Mouse (Mus musculus) heart, embryonic 14.5 days (tissue): ENCODE data around the gene Srpk2. TPM values are rescaled to one million over a fixed set of nuclear protein-coding genes. Genes with fewer than 3 reads are reported as not detected.
A peak's percentile ranks its signal among the peaks of the same experiment; 100 is the strongest.

ENCODE experiments used
- ATAC-seq: fragments of 200-750 bp; cut with Nextera tagmentation; 2 replicates; pipeline ENCODE4 v1.8.0; 2017; ENCODE audit warnings: low read depth, moderate TSS enrichment; ENCODE audit not compliant: insufficient number of reproducible peaks, insufficient read depth, low FRiP score
- H3K27ac ChIP-seq, 2 experiments: fragments of 200-500 bp in 1 of 2; fragments of 300-500 bp in 1 of 2; sonication (generic) in 1 of 2; replicated peaks in 1 of 2; 2 replicates each; pipeline ENCODE4 v1.5.1; 2012 to 2014; ENCODE audit warnings: low read depth in 2 of 2, low read length in 2 of 2, control low read depth in 1 of 2, mild to moderate bottlenecking in 1 of 2, mixed read lengths in 1 of 2; ENCODE audit not compliant: control insufficient read depth in 1 of 2, insufficient read depth in 1 of 2
- H3K27me3 ChIP-seq: fragments of 300-500 bp; sonication (generic); 2 replicates; pipeline ENCODE4 v1.6.1; 2014; ENCODE audit warnings: mild to moderate bottlenecking, low read length, control low read depth; ENCODE audit not compliant: control insufficient read depth, insufficient read depth
- H3K36me3 ChIP-seq: fragments of 300-500 bp; sonication (generic); 2 replicates; pipeline ENCODE4 v1.6.1; 2014; ENCODE audit warnings: mild to moderate bottlenecking, control low read depth, low read length, mixed read lengths; ENCODE audit not compliant: control insufficient read depth, insufficient read depth
- H3K4me1 ChIP-seq, 2 experiments: fragments of 200-500 bp in 1 of 2; fragments of 300-500 bp in 1 of 2; sonication (generic) in 1 of 2; 2 replicates each; pipeline ENCODE4 v1.6.1; 2012 to 2014; ENCODE audit warnings: low read length in 2 of 2, control low read depth in 1 of 2, mixed read lengths in 1 of 2; ENCODE audit not compliant: control insufficient read depth in 2 of 2, insufficient read depth in 2 of 2
- H3K4me2 ChIP-seq: fragments of 300-500 bp; sonication (generic); 2 replicates; pipeline ENCODE4 v1.6.1; 2014; ENCODE audit warnings: mild to moderate bottlenecking, low read length
- H3K4me3 ChIP-seq, 2 experiments: fragments of 200-500 bp in 1 of 2; fragments of 300-500 bp in 1 of 2; sonication (generic) in 1 of 2; 2 replicates each; pipeline ENCODE4 v1.5.1; 2012 to 2014; ENCODE audit warnings: low read length in 2 of 2, mild to moderate bottlenecking in 2 of 2, control low read depth in 1 of 2, low read depth in 1 of 2, moderate library complexity in 1 of 2; ENCODE audit not compliant: control insufficient read depth in 1 of 2, insufficient read depth in 1 of 2
- H3K9ac ChIP-seq: fragments of 300-500 bp; sonication (generic); 2 replicates; pipeline ENCODE4 v1.6.1; 2014; ENCODE audit warnings: mild to moderate bottlenecking, low read length
- H3K9me3 ChIP-seq: fragments of 300-500 bp; sonication (generic); 2 replicates; pipeline ENCODE4 v1.6.1; 2016; ENCODE audit warnings: low read length, control low read depth; ENCODE audit not compliant: control insufficient read depth
- WGBS: fragments of 180-500 bp; shearing (Covaris S2); extraction: QIAGEN DNeasy Blood & Tissue Kit; methylation state at CpG from one replicate; pipeline ENCODE4 v1.1.7; 2014; 5-methylcytosine and 5-hydroxymethylcytosine counted together
- polyA plus RNA-seq: library from polyadenylated mRNA; unstranded; fragments of >200 nt; fragmentation: Nextera tagmentation; extraction: Ambion mirVana; gene quantifications from 2 replicates; pipeline ENCODE4 v1.2.1, GENCODE M21; 2014

The Srpk2 gene
- polyA plus RNA-seq, 1 experiment from 2014 or later = 49.6 TPM

DNA sequence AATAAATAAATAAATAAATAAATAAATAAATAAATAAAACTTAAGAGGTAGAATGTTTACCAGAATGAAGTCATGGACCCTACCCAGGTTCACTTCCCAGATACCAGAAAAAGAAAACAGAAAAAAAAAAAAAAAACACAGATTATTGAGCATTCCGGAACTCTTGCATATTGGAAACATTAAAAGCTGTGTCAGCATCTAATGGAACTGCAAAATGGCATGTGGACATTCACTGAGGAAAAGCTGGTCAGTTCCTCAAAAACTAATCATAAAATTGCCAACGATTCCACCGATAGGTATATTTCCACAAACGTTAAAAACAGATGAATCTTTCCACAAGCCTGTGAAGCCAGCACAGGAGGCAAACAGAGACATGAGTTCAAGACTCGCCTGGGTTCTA lies 6.5 kb downstream of the Srpk2 start:
- no peak for ATAC-seq
- no peaks in the 10 kb centered on the region for H3K36me3 ChIP-seq
- no peak overlapping the region for H3K4me2 ChIP-seq
- H3K9ac ChIP-seq = no peak overlapping the region
- H3K27me3 ChIP-seq = no peaks in the 10 kb centered on the region
- 88% methylated on average over 5 of the region's 5 CpGs for WGBS
- H3K27ac ChIP-seq = no peak overlapping the region
- H3K4me1 ChIP-seq = 0 out of 4 replicates have a peak, but pooled peaks cover 0 to 2% of the 10 kb centered on the region in 2 experiments
- no peaks in the 10 kb centered on the region for H3K9me3 ChIP-seq
- no peak overlapping the region for H3K4me3 ChIP-seq

DNA sequence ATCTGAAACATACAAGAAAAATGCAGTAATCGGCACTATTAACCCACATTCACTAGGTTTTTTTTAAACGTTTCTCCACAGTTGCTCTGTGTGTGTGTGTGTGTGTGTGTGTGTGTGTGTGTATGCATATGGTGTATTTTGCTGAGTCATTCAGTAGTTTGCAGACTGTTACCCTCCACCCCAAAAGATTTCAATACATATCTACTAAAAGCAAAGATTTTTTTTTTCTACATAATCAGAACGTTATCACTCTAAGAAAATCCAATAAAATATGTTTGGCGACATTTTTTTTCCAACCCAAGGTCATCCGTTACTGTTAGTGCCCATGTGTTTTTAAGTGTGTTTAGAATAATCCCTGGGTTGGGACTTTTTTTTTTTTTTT lies 7.4 kb downstream of the Srpk2 start:
- WGBS = 84% methylated on average over 5 of the region's 5 CpGs
- Histone ChIP-seq H3K9ac (no peak overlapping the region), H3K27ac (no peak overlapping the region), H3K27me3 (no peaks in the 10 kb centered on the region), H3K4me2 (no peak overlapping the region), H3K9me3 (no peaks in the 10 kb centered on the region), H3K36me3 (no peaks in the 10 kb centered on the region), H3K4me1 (peaks cover 0 to 6% of the 10 kb centered on the region in 2 experiments; a peak in 1 of 4 replicates), H3K4me3 (no peak overlapping the region)
- ATAC-seq = no peak

GRCm38 (mm10) chr5:23676156-23677071 lies 8.0 kb downstream of the Srpk2 start:
- Histone ChIP-seq H3K4me1 (peaks cover 2 to 11% of the 10 kb centered on the region in 2 experiments; a peak in 3 of 4 replicates), H3K4me3 (peak overlapping the region; percentile 85 to 98), H3K27ac (peak overlapping the region; percentile 4 to 39; a peak in 2 of 4 replicates), H3K9me3 (no peaks in the 10 kb centered on the region), H3K27me3 (no peaks in the 10 kb centered on the region), H3K4me2 (peak overlapping the region; percentile 82), H3K9ac (peak overlapping the region; percentile 79), H3K36me3 (no peaks in the 10 kb centered on the region)
- no peak; the same call in 1 of the 2 replicates for ATAC-seq
- 8% methylated on average over 39 of the region's 41 CpGs for WGBS

GRCm38 (mm10) chr5:23675499-23676155 lies 8.8 kb downstream of the Srpk2 start:
- Histone ChIP-seq H3K4me2 (peak overlapping the region; percentile 82), H3K36me3 (no peaks in the 10 kb centered on the region), H3K4me3 (peak overlapping the region; percentile 85 to 98), H3K27ac (peak overlapping the region; percentile 43 to 70; a peak in 3 of 4 replicates), H3K9me3 (no peaks in the 10 kb centered on the region), H3K9ac (peak overlapping the region; percentile 79), H3K27me3 (no peaks in the 10 kb centered on the region), H3K4me1 (peaks cover 2 to 11% of the 10 kb centered on the region in 2 experiments; a peak in 3 of 4 replicates)
- ATAC-seq = peak; percentile 57
- under 1% methylated on average over 81 of the region's 95 CpGs for WGBS

- H3K4me3 ChIP-seq = peak overlapping the region; percentile 85 to 98
- peak overlapping the region; percentile 82 for H3K4me2 ChIP-seq
- peak; percentile 48 for ATAC-seq
- peak overlapping the region in 1 of 2 experiments; percentile 70; a peak in 3 of 4 replicates for H3K27ac ChIP-seq
- no peaks in the 10 kb centered on the region for H3K27me3 ChIP-seq
- H3K9me3 ChIP-seq = no peaks in the 10 kb centered on the region
- H3K36me3 ChIP-seq = no peaks in the 10 kb centered on the region
- peak overlapping the region; percentile 79 for H3K9ac ChIP-seq
- H3K4me1 ChIP-seq = peaks cover 2 to 11% of the 10 kb centered on the region in 2 experiments; a peak in 3 of 4 replicates
- WGBS = under 1% methylated on average over 58 of the region's 61 CpGs
These were observed 9.5 kb downstream of the Srpk2 start for GRCm38 (mm10) chr5:23674829-23675498.

- WGBS = 26% methylated on average over 7 of the region's 7 CpGs
- H3K27ac ChIP-seq = 0 out of 4 replicates have a peak overlapping the region, but pooled peaks of 1 of the 2 experiments have one; percentile 20
These were observed 12.3 kb downstream of the Srpk2 start for GRCm38 (mm10) chr5:23672136-23672535.

GRCm38 (mm10) chr5:23670880-23671279 lies 13.5 kb downstream of the Srpk2 start:
- H3K27me3 ChIP-seq = no peaks in the 10 kb centered on the region
- WGBS = 89% methylated on average over 4 of the region's 4 CpGs
- no peak for ATAC-seq

More at GRCm38 (mm10) chr5:23672136-23672535, 12.3 kb downstream of the Srpk2 start:
- Histone ChIP-seq H3K9me3 (no peaks in the 10 kb centered on the region), H3K4me1 (peaks cover 2 to 11% of the 10 kb centered on the region in 2 experiments; a peak in 3 of 4 replicates), H3K4me3 (no peak overlapping the region), H3K27me3 (no peaks in the 10 kb centered on the region), H3K4me2 (peak overlapping the region; percentile 52), H3K36me3 (no peaks in the 10 kb centered on the region), H3K9ac (peak overlapping the region; percentile 22; the same call in 1 of the 2 replicates)
- no peak for ATAC-seq

More at GRCm38 (mm10) chr5:23670880-23671279, 13.5 kb downstream of the Srpk2 start:
- Histone ChIP-seq H3K36me3 (no peaks in the 10 kb centered on the region), H3K9ac (no peak overlapping the region), H3K9me3 (no peaks in the 10 kb centered on the region), H3K27ac (no peak overlapping the region), H3K4me3 (no peak overlapping the region), H3K4me1 (peaks cover 11 to 16% of the 10 kb centered on the region in 2 experiments; a peak in 3 of 4 replicates), H3K4me2 (no peak overlapping the region)
